Mouse (Mus musculus): Measurements from ENCODE around the gene Trmu. TPM values are rescaled to one million over a fixed set of nuclear protein-coding genes. Genes with fewer than 3 reads are reported as not detected.

Gene Trmu
- polyA plus RNA-seq, 1 experiment from 2014 or later, result 49.1 TPM

DNA sequence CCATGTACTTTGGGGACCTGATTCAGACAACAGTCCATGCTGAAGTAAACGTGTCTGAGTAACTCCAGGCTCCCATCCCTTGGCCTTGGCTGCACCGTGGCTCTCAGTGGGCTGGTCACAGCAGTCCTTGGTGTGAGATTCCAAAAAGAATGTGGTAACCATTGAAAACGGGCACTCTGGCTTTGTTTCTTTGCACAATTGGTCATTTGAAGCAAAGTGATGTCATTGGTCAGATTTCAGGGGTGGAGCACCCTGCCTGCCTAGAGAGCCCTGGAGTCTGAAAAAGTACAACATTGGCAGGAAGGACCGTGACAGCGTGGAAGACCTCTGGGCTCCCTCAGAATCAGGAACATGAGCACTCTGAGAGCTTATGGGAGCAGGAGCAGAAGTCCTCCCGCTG lies 20.3 kb downstream of the Trmu start:
- WGBS, result 77% methylated on average over 6 of the region's 6 CpGs

DNA sequence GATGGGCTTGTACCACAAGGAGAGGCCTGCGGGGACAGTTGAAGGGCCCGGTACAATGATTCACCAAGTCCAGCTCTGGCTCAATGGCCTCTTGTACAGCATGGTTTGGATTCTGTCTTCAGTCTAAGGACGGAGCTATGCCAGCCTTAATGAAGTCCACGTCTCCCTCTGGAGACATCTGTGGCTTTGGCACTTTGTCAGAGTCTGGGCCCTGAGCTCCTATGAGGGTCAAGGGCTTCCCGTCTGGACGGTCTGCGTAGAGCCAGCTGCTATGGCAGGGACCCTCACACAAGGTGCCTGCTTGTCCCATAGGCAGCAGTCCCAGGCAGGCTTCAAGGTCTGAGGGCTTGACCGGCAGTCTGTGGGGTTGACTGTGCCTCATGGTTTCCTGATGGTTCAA lies 21.2 kb downstream of the Trmu start:
- WGBS, result 82% methylated on average over 8 of the region's 8 CpGs
- H3K4me2 ChIP-seq, result no peak overlapping the region
- no peaks in the 10 kb centered on the region for H3K27me3 ChIP-seq
- ATAC-seq (ENCODE audit: insufficient number of reproducible peaks, low FRiP score, low TSS enrichment, low read depth), result no peak
- no peak overlapping the region for H3K9ac ChIP-seq
- no peak overlapping the region for H3K27ac ChIP-seq
- no peaks in the 10 kb centered on the region for H3K9me3 ChIP-seq
- no peak overlapping the region for H3K4me3 ChIP-seq
- H3K36me3 ChIP-seq, result peaks cover 61% of the 10 kb centered on the region
- no peaks in the 10 kb centered on the region for H3K4me1 ChIP-seq

More for the DNA sequence above, 20.3 kb downstream of the Trmu start:
- no peaks in the 10 kb centered on the region for H3K4me1 ChIP-seq
- H3K9ac ChIP-seq, result no peak overlapping the region
- H3K4me3 ChIP-seq, result no peak overlapping the region
- H3K27ac ChIP-seq, result no peak overlapping the region
- no peak for ATAC-seq (ENCODE audit: insufficient number of reproducible peaks, low FRiP score, low TSS enrichment, low read depth)
- no peaks in the 10 kb centered on the region for H3K9me3 ChIP-seq
- peaks cover 70% of the 10 kb centered on the region for H3K36me3 ChIP-seq
- no peaks in the 10 kb centered on the region for H3K27me3 ChIP-seq
- no peak overlapping the region for H3K4me2 ChIP-seq

DNA sequence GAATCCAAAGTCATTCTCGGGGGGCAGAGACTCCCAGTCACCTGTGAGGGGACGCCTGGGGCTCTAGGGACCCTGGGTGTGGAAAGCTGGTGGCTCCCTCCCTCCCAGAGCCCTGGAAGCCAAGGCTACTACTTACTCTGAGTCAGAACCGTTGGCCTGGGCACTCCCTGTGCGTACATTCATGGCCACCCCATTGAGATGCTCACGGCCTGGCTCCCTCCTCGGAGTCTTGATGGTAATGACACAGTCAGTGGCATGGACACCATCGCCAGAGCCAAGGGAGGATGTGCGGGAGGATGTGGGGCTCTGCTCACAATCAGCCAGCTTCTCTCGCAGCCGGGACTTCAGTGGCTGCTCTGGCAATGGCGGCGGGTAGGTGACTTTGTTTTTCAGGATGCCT lies 21.7 kb downstream of the Trmu start:
- peaks cover 56% of the 10 kb centered on the region for H3K36me3 ChIP-seq
- no peak overlapping the region for H3K27ac ChIP-seq
- H3K4me3 ChIP-seq, result no peak overlapping the region
- H3K9ac ChIP-seq, result no peak overlapping the region
- no peaks in the 10 kb centered on the region for H3K9me3 ChIP-seq
- H3K4me1 ChIP-seq, result no peaks in the 10 kb centered on the region
- 86% methylated on average over 12 of the region's 12 CpGs for WGBS
- H3K4me2 ChIP-seq, result no peak overlapping the region
- H3K27me3 ChIP-seq, result no peaks in the 10 kb centered on the region
- ATAC-seq (ENCODE audit: insufficient number of reproducible peaks, low FRiP score, low TSS enrichment, low read depth), result no peak

DNA sequence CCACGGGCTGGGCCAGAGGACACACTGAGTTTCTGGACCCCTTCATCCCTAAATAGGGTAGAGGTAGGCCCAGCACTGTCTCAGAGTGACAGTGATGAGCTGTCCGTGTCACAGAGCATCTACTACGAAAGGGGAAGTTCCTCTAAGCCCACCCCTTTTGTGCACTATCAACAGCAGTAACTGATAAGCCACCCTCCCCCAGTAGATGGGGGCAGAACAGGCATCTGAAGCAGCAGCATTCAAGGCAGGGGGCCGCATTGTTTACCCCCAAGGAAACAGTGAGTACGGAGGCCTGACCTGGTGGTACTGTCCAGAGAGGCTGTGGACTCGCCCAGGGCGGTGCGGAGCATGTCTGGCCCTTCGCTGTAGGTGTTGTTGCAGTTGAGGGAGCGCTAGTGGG lies 23.4 kb downstream of the Trmu start:
- Histone ChIP-seq H3K27ac (no peak overlapping the region), H3K9me3 (no peaks in the 10 kb centered on the region), H3K36me3 (peaks cover 39% of the 10 kb centered on the region), H3K4me2 (no peak overlapping the region), H3K27me3 (no peaks in the 10 kb centered on the region), H3K4me1 (no peaks in the 10 kb centered on the region), H3K4me3 (no peak overlapping the region), H3K9ac (no peak overlapping the region)
- no peak for ATAC-seq (ENCODE audit: insufficient number of reproducible peaks, low FRiP score, low TSS enrichment, low read depth)
- WGBS, result 84% methylated on average over 10 of the region's 10 CpGs

DNA sequence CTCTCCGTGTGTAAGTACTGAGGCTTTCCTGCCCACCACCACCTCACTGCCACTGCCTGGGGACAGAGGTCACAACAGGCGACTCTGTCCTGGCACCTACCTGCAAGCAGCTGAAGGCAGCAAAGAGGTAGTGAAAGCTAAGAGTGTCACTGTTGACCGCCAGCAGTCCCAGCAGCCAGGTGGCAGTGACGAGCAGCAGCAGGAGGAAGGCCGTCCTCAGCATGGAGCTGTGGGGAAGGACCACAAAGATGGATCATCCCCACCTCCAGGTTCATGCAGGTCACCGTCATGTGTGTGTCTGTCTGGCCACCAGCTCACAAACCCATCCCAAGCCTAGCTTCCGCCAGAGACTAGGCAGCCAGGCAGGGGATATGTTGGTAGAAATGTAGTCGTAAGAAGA lies 24.7 kb downstream of the Trmu start:
- ATAC-seq (ENCODE audit: insufficient number of reproducible peaks, low FRiP score, low TSS enrichment, low read depth), result no peak
- Histone ChIP-seq H3K4me1 (no peaks in the 10 kb centered on the region), H3K4me3 (no peak overlapping the region), H3K9ac (no peak overlapping the region), H3K36me3 (peaks cover 29% of the 10 kb centered on the region), H3K9me3 (no peaks in the 10 kb centered on the region), H3K4me2 (no peak overlapping the region), H3K27ac (no peak overlapping the region), H3K27me3 (no peaks in the 10 kb centered on the region)
- 68% methylated on average over 8 of the region's 8 CpGs for WGBS

DNA sequence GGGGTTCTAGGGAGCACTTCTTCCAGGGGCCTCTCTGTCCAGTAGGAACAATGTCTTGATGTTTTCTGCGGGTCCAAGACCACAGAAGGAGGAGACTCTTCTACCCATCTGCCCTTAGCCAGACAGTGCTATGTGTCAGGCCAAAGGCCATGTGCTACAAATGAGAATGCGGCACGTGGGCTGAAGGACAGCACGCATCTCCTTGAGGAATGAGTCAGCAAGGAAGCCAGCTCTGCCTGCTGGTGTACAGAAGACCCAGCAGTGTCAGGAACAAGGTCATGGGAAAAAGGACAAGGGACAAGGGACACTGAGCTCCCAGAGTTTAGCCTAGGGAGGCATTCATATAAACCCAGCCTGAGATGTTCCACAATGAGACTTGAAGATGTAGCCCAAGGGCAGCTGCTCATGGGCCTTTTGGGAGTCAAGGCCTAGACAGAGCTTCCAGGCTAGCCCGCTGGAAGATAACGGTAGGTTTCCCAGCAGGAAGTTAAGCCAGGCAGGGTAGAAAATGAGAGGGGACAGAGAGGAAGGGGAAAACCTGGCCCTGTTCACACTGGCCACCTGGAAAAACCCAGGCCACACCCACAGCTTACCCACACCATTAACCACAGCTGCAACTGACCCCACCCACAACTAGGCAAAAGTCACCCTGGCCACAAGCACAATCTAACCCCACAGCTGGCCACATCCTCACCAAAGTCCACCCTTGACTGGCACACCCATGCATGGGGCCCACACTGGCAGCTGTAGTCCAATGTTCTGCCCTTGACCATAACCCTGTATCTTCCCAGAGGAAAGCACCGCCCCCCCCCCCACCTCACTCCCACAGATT lies 29.8 kb downstream of the Trmu start:
- Histone ChIP-seq H3K4me2 (no peak overlapping the region), H3K4me1 (peaks cover 4% of the 10 kb centered on the region; the same call in 1 of the 2 replicates), H3K36me3 (no peaks in the 10 kb centered on the region), H3K27ac (peak overlapping the region; percentile 67), H3K27me3 (no peaks in the 10 kb centered on the region), H3K9me3 (no peaks in the 10 kb centered on the region), H3K9ac (no peak overlapping the region), H3K4me3 (no peak overlapping the region)
- 80% methylated on average over 7 of the region's 7 CpGs for WGBS
- no peak for ATAC-seq (ENCODE audit: insufficient number of reproducible peaks, low FRiP score, low TSS enrichment, low read depth)

DNA sequence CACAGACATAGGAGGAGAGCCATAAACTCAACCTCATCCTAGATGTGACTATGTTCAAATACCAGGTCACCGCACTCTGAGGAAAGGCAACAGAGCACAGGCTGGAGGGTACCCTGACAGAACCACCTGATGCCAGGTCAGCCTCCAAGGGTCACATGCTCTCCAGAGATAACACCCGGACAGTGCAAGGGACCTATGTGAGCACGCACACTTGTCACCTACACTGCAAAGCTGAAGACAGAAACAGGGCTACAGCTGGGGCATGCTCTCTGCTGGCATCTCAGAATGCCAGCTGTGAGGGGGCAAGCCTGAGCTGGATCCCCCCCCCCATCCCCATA lies 30.3 kb downstream of the Trmu start:
- Histone ChIP-seq H3K4me1 (peaks cover 4% of the 10 kb centered on the region; the same call in 1 of the 2 replicates), H3K27me3 (no peaks in the 10 kb centered on the region), H3K9me3 (no peaks in the 10 kb centered on the region), H3K9ac (no peak overlapping the region), H3K4me2 (no peak overlapping the region), H3K36me3 (no peaks in the 10 kb centered on the region), H3K4me3 (no peak overlapping the region), H3K27ac (peak overlapping the region; percentile 67)
- WGBS, result 81% methylated on average over 3 of the region's 3 CpGs
- ATAC-seq (ENCODE audit: insufficient number of reproducible peaks, low FRiP score, low TSS enrichment, low read depth), result no peak

DNA sequence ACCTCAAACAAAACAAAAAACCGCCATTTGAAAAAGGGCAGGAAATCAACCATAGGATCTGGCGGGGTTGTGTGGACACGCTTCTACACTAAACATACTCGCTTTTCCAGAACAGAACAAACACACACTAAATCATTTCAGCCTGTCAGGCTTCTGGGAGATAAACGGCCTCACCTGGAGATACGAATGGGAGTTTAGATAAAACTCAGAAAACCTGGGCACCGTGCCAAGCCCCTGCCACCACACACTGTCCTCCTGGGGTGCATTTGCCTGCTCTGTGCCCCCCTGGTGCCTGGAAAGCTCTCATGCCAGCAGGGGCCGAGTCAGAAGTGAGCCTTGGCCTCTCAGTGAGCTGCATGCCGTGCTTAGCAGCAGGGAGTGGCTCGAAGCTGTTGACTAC lies 30.8 kb downstream of the Trmu start:
- 48% methylated on average over 10 of the region's 10 CpGs for WGBS

DNA sequence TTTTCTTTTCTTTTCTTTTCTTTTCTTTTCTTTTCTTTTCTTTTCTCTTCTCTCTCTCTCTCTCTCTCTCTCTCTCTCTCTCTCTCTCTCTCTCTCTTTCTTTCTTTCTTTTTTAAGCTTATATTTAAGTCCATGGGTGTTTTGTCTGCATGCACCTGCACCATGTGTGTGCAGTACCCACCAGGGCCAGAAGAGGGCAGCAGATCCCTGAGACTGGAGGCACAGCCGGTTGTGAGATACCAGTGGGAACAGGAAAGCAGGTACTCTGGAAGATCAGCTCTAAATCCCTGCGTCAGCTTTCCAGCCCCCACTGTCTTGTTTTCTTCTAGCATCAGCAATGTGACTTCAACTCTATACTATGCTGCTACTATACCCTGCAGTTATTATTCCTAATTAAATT lies 34.5 kb downstream of the Trmu start:
- 24% methylated on average over 2 of the region's 2 CpGs for WGBS
- H3K27ac ChIP-seq, result no peak overlapping the region
- H3K4me3 ChIP-seq, result no peak overlapping the region
- no peaks in the 10 kb centered on the region for H3K9me3 ChIP-seq
- H3K27me3 ChIP-seq, result no peaks in the 10 kb centered on the region
- no peak overlapping the region for H3K9ac ChIP-seq
- no peak for ATAC-seq (ENCODE audit: insufficient number of reproducible peaks, low FRiP score, low TSS enrichment, low read depth)
- H3K4me1 ChIP-seq, result peaks cover 4% of the 10 kb centered on the region; the same call in 1 of the 2 replicates
- H3K36me3 ChIP-seq, result no peaks in the 10 kb centered on the region
- no peak overlapping the region for H3K4me2 ChIP-seq

More for the DNA sequence above, 30.8 kb downstream of the Trmu start:
- Histone ChIP-seq H3K27ac (peak overlapping the region; percentile 67), H3K4me2 (no peak overlapping the region), H3K9ac (no peak overlapping the region), H3K4me3 (no peak overlapping the region), H3K9me3 (no peaks in the 10 kb centered on the region), H3K36me3 (no peaks in the 10 kb centered on the region), H3K27me3 (no peaks in the 10 kb centered on the region), H3K4me1 (peaks cover 4% of the 10 kb centered on the region; the same call in 1 of the 2 replicates)
- no peak for ATAC-seq (ENCODE audit: insufficient number of reproducible peaks, low FRiP score, low TSS enrichment, low read depth)

DNA sequence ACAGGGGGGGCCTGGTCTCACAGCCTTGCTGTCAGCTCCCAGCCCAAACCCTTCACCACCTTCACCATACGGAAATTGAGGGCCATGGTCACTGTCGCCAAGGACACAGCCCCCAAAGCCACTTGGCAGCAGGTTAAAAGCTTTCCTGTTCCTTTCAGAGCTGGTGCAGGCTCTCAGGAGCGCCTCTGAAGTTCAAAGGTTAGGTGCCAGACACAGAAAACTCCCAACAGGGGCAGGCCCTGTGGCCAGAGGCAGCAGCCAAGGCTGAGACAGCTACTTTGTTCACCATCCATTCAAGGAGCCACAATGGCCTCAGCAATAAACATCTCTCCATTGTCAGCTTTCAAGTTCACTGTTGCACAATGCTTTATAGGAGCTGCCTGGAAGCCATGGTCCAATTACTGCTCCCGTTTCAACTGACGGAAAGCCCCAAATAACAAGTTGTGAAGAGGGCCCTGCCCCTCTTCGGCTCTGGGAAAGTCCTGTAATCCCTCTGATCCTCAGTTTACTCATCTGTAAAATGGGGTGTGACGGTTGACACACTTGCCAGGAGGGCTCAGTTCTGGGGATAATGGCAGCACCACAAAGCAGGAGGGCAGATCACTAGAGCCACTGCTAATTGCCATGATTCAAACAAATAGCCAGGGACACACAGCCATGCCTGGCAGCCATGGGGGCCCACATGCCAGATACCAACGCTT lies 40.2 kb downstream of the Trmu start:
- Histone ChIP-seq H3K9ac (no peak overlapping the region), H3K27me3 (no peaks in the 10 kb centered on the region), H3K4me3 (no peak overlapping the region), H3K9me3 (no peaks in the 10 kb centered on the region), H3K27ac (no peak overlapping the region), H3K4me2 (no peak overlapping the region), H3K4me1 (no peaks in the 10 kb centered on the region), H3K36me3 (no peaks in the 10 kb centered on the region)
- no peak for ATAC-seq (ENCODE audit: insufficient number of reproducible peaks, low FRiP score, low TSS enrichment, low read depth)
- 65% methylated on average over 8 of the region's 8 CpGs for WGBS

DNA sequence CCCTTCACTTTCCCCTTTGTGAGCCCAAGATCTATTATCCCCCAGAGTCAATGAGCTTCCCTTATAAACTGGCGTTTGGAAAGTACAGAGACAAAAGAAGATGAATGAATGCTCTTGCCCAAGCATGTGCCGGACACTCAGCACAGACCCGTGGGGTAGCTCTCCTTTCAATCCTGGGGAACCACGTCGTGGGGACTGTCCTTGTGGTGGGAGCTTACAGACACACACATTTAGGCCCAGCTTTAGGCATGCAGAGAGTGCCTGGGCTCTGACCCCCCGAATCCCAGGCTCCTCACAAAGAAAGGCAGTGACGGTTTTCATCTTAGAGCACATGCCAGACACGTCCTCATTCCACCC lies 40.8 kb downstream of the Trmu start:
- Histone ChIP-seq H3K36me3 (no peaks in the 10 kb centered on the region), H3K9me3 (no peaks in the 10 kb centered on the region), H3K27ac (no peak overlapping the region), H3K4me3 (no peak overlapping the region), H3K27me3 (no peaks in the 10 kb centered on the region), H3K9ac (no peak overlapping the region), H3K4me2 (no peak overlapping the region), H3K4me1 (no peaks in the 10 kb centered on the region)
- WGBS, result 81% methylated on average over 8 of the region's 8 CpGs
- no peak for ATAC-seq (ENCODE audit: insufficient number of reproducible peaks, low FRiP score, low TSS enrichment, low read depth)

DNA sequence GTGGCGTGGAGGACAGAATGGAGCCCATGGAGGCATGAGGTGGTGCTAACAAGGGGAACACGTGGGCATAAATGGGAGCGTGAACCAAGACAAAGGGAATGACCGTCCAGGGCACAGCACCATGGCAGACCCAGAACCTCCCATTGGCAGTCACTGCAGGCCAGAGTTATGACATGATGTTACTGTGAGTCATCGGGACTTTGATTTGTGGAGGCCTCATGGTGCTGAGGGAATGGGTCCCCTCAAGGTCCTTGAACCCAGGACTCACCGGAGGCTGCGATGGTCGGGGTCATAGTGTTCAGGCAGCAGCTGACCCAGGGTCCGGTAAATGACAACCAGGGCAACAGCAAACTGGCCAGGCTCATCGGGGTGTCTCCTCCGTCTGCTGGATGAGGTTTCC lies 42.7 kb downstream of the Trmu start:
- Histone ChIP-seq H3K4me3 (no peak overlapping the region), H3K27me3 (no peaks in the 10 kb centered on the region), H3K4me2 (no peak overlapping the region), H3K36me3 (peaks cover 3% of the 10 kb centered on the region; the same call in 1 of the 2 replicates), H3K9me3 (no peaks in the 10 kb centered on the region), H3K9ac (no peak overlapping the region), H3K27ac (no peak overlapping the region), H3K4me1 (no peaks in the 10 kb centered on the region)
- WGBS, result 89% methylated on average over 11 of the region's 11 CpGs
- no peak for ATAC-seq (ENCODE audit: insufficient number of reproducible peaks, low FRiP score, low TSS enrichment, low read depth)

Measured in limb, embryonic 15.5 days (tissue).